ENCODE assay signal across 15 mouse cellular contexts in the genomic region with DNA sequence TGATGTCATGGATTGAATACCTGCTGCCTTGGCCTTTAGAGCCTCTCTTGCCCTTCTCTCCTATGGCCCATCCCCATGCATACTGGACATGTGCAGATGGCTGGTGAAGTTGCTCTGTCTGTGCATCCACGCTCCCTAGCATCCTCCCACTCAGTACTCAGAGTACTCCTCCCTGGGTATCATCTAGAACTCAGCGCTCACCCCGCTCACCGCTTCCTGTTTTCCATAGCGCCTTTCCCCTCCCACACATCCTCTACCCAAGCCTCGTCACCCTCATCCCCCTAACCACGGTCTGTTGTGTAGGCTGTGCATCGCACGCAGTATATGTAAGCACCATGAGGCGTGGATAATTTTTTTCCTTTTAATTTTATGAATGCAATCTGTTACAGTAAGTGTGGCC. TPM values are rescaled to one million over a fixed set of nuclear protein-coding genes. Genes with fewer than 3 reads are reported as not detected.
DNase-seq lines count a peak whose midpoint lies in the region; ATAC-seq and TF ChIP-seq lines count a peak whose summit lies in the region.
"Had no signal": no experiment of that assay in that cellular context is flagged by ENCODE, and none has a peak within 500 bp of the region (broad histone marks: within the 10 kb centered on the region; RNA-seq: fewer than 3 reads in every experiment).

No protein-coding gene starts in this region.

- no peak overlapping the region for H3K9ac ChIP-seq in liver, postnatal 0 days (replicated peaks)
- H3K9ac ChIP-seq: intestine, embryonic 15.5 days; limb, embryonic 15.5 days; lung, embryonic 15.5 days had no signal

- H3K27ac ChIP-seq in liver, postnatal 0 days (ENCODE audit: low read depth) = no peak overlapping the region
- H3K27ac ChIP-seq: intestine, embryonic 15.5 days; limb, embryonic 15.5 days; lung, embryonic 15.5 days; midbrain, embryonic 10.5 days had no signal

- no peaks in the 10 kb centered on the region for H3K4me1 ChIP-seq in liver, postnatal 0 days (ENCODE audit: insufficient read depth)
- H3K4me1 ChIP-seq: lung, embryonic 15.5 days; midbrain, embryonic 10.5 days had no signal

- no peaks in the 10 kb centered on the region for H3K9me3 ChIP-seq in liver, postnatal 0 days (ENCODE audit: low read length)
- H3K9me3 ChIP-seq: intestine, embryonic 15.5 days; limb, embryonic 15.5 days; lung, embryonic 15.5 days; midbrain, embryonic 10.5 days had no signal

- H3K36me3 ChIP-seq in liver, postnatal 0 days (replicated peaks; ENCODE audit: insufficient read depth, low read length) = no peaks in the 10 kb centered on the region
- H3K36me3 ChIP-seq: intestine, embryonic 15.5 days; limb, embryonic 15.5 days; lung, embryonic 15.5 days; midbrain, embryonic 10.5 days had no signal

- H3K27me3 ChIP-seq in liver, postnatal 0 days (ENCODE audit: insufficient read depth, low read length) = no peaks in the 10 kb centered on the region
- H3K27me3 ChIP-seq: intestine, embryonic 15.5 days; lung, embryonic 15.5 days had no signal

- no peak overlapping the region for H3K4me2 ChIP-seq in liver, postnatal 0 days (ENCODE audit: low read depth, low read length)
- H3K4me2 ChIP-seq: intestine, embryonic 15.5 days; limb, embryonic 15.5 days; lung, embryonic 15.5 days had no signal

- DNase-seq in frontal cortex, postnatal 10 days (ENCODE audit: low spot score in 2 of 2) = no peak
- peak; percentile 73 to 75 for DNase-seq in right cerebral cortex, adult 2 months (ENCODE audit: low spot score in 2 of 2)
- DNase-seq in right cerebral cortex, postnatal 4 days = no peak
- DNase-seq in layer of hippocampus, adult 9-11 months = peak; percentile 87
- DNase-seq in telencephalon, adult 2 months (ENCODE audit: low read depth, low spot score) = peak; percentile 86
- no peak for DNase-seq in liver, postnatal 0 days
- no peak for DNase-seq in urinary bladder, adult 2 months (ENCODE audit: low spot score)
- DNase-seq: cerebellum, adult 11-12 months; heart, postnatal 14 days had no signal

- no peak for TF ChIP-seq EP300 in liver, postnatal 0 days (IDR thresholded peaks at IDR 0.05; ENCODE audit: low read depth)

- TF ChIP-seq CTCF in liver, postnatal 0 days (IDR thresholded peaks at IDR 0.05; ENCODE audit: low read depth) = no peak

- no peak overlapping the region for H3K4me3 ChIP-seq in liver, postnatal 0 days (ENCODE audit: low read depth, low read length)
- H3K4me3 ChIP-seq: intestine, embryonic 15.5 days; limb, embryonic 15.5 days; lung, embryonic 15.5 days; midbrain, embryonic 10.5 days had no signal

- peak; percentile 74 for ATAC-seq in frontal cortex, adult (ENCODE audit: low TSS enrichment)
- ATAC-seq in liver, postnatal 0 days = no peak
- ATAC-seq: forebrain, embryonic 16.5 days; intestine, embryonic 15.5 days had no signal

- 75% methylated on average over 10 of the region's 10 CpGs for WGBS in liver, postnatal 0 days (ENCODE audit: insufficient replicate concordance)

RNA-seq across cellular contexts. Expression of a gene that starts 51.2 kb away (rescaled TPM):
- polyA plus RNA-seq in liver, postnatal 0 days (2015; fragmentation: Nextera tagmentation; extraction: Ambion mirVana) = 0.07 and 0.11 TPM in 2 replicates
- 3.9 and 4.0 TPM in 2 replicates for polyA plus RNA-seq in urinary bladder, adult 2 months (2012; rRNA removed)

RNA-seq across cellular contexts. Expression of a gene that starts 57.9 kb away (rescaled TPM):
- polyA plus RNA-seq in liver, postnatal 0 days (2015; fragmentation: Nextera tagmentation; extraction: Ambion mirVana) = 14.8 and 19.6 TPM in 2 replicates
- 26.8 and 31.1 TPM in 2 replicates for polyA plus RNA-seq in urinary bladder, adult 2 months (2012; rRNA removed)

RNA-seq across cellular contexts. Expression of a gene that starts 57.9 kb away (rescaled TPM):
- polyA plus RNA-seq in liver, postnatal 0 days (2015; fragmentation: Nextera tagmentation; extraction: Ambion mirVana) = 7.5 and 7.9 TPM in 2 replicates
- polyA plus RNA-seq in urinary bladder, adult 2 months (2012; rRNA removed) = 15.7 and 16.7 TPM in 2 replicates

Comparison
In these comparisons a context has a peak if more than half of its experiments do, and no peak if none do; other contexts are left out.
1. DNase-seq: peak in right cerebral cortex, adult 2 months (2 of 2), layer of hippocampus, adult 9-11 months (single experiment) and telencephalon, adult 2 months (single experiment); none in frontal cortex, postnatal 10 days (0 of 2), right cerebral cortex, postnatal 4 days (single experiment), liver, postnatal 0 days (single experiment) and urinary bladder, adult 2 months (single experiment).